Mouse (Mus musculus) liver, adult 2 months (tissue): Measurements from ENCODE around the gene Dmrt1. TPM values are rescaled to one million over a fixed set of nuclear protein-coding genes. Genes with fewer than 3 reads are reported as not detected.
"Not testable (repeated sequence)": the region's sequence is repeated elsewhere in the genome, so short reads cannot be mapped to it uniquely, and the experiment has no call there.

Source experiments
- DNase-seq: peaks from one replicate; pipeline ENCODE4 v3.0.0-alpha.2; 2011; ENCODE audit warnings: low read depth, low spot score; ENCODE audit errors: extremely low read depth
- H3K27ac ChIP-seq: fragments of 200-500 bp; replicated peaks from 2 replicates; pipeline ENCODE4 v1.5.1; 2012; ENCODE audit warnings: low read depth, mild to moderate bottlenecking, control low read depth, inconsistent platforms, low read length; ENCODE audit not compliant: insufficient read depth
- H3K27me3 ChIP-seq: fragments of 200-500 bp; 2 replicates; pipeline ENCODE4 v1.6.1; 2012; ENCODE audit warnings: mild to moderate bottlenecking, moderate library complexity, low read length, inconsistent platforms; ENCODE audit not compliant: control insufficient read depth, insufficient read depth
- H3K36me3 ChIP-seq: fragments of 200-500 bp; 2 replicates; pipeline ENCODE4 v1.6.1; 2012; ENCODE audit warnings: low read length, inconsistent platforms; ENCODE audit not compliant: control insufficient read depth, insufficient read depth
- H3K4me1 ChIP-seq: fragments of 200-500 bp; 2 replicates; pipeline ENCODE4 v1.6.1; 2011; ENCODE audit warnings: low read length; ENCODE audit not compliant: control insufficient read depth, insufficient read depth
- H3K4me3 ChIP-seq: fragments of 200-500 bp; 2 replicates; pipeline ENCODE4 v1.5.1; 2011; ENCODE audit warnings: low read depth, mild to moderate bottlenecking, control low read depth, low read length, moderate library complexity; ENCODE audit not compliant: insufficient read depth
- H3K79me2 ChIP-seq: fragments of 200-500 bp; 2 replicates; pipeline ENCODE4 v1.6.1; 2012; ENCODE audit warnings: inconsistent platforms, mild to moderate bottlenecking, low read length, moderate library complexity; ENCODE audit not compliant: control insufficient read depth, insufficient read depth
- H3K9ac ChIP-seq: fragments of 200-500 bp; 2 replicates; pipeline ENCODE4 v1.6.1; 2012; ENCODE audit warnings: low read depth, mild to moderate bottlenecking, control low read depth, inconsistent platforms, low read length
- CTCF ChIP-seq: fragments of 200-500 bp; IDR thresholded peaks from 2 replicates; pipeline ENCODE4 v1.5.1; 2011; ENCODE audit warnings: low read depth, low read length, control low read depth
- POLR2A ChIP-seq: fragments of 200-500 bp; IDR thresholded peaks from 2 replicates; pipeline ENCODE4 v1.6.1; 2011; ENCODE audit warnings: low read length, control low read depth; ENCODE audit not compliant: insufficient read depth; ENCODE audit errors: extremely low read depth
- WGBS: fragments of 180-500 bp; shearing (Covaris S2); methylation state at CpG from one replicate; pipeline ENCODE4 v1.1.7; 2018; 5-methylcytosine and 5-hydroxymethylcytosine counted together
- polyA plus RNA-seq: library from polyadenylated mRNA; depleted of rRNA; stranded (reverse); fragments of >200 nt; gene quantifications from 2 replicates; pipeline ENCODE4 v1.2.3, GENCODE M21; 2012; rRNA removed
- total RNA-seq: library from RNA; depleted of rRNA; stranded (reverse); fragments of >200 nt; gene quantifications from 2 replicates; pipeline ENCODE4 v1.2.3, GENCODE M21; 2014; rRNA removed

Gene Dmrt1
- total RNA-seq (not detected in 2 replicates), polyA plus RNA-seq (not detected in 2 replicates)

GRCm38 (mm10) chr19:25505360-25506196, at the start of gene Dmrt1:
Gene Dmrt1 (plus strand): TSS chr19:25505618.
- no peaks in the 10 kb centered on the region for H3K4me1 ChIP-seq
- H3K36me3 ChIP-seq: no peaks in the 10 kb centered on the region
- TF ChIP-seq CTCF: no peak
- no peak for TF ChIP-seq POLR2A
- WGBS: 2% methylated on average over 64 of the region's 64 CpGs
- DNase-seq: no peak
- no peak within 1 kb of the TSS for H3K27ac ChIP-seq
- H3K9ac ChIP-seq: no peak within 1 kb of the TSS
- H3K79me2 ChIP-seq: no peaks in the 10 kb centered on the region
- H3K4me3 ChIP-seq: no peak within 1 kb of the TSS
- peaks cover 13% of the 10 kb centered on the region for H3K27me3 ChIP-seq

- Histone ChIP-seq H3K36me3 (no peaks in the 10 kb centered on the region), H3K4me1 (no peaks in the 10 kb centered on the region), H3K9ac (no peak overlapping the region), H3K27me3 (no peaks in the 10 kb centered on the region), H3K27ac (no peak overlapping the region), H3K4me3 (no peak overlapping the region), H3K79me2 (no peaks in the 10 kb centered on the region)
- no peak for TF ChIP-seq POLR2A
- no peak for DNase-seq
- WGBS: 76% methylated on average over 8 of the region's 8 CpGs
Observed at GRCm38 (mm10) chr19:25460760-25461159, 44.7 kb upstream of the Dmrt1 start.

GRCm38 (mm10) chr19:25461553-25462320, 43.7 kb upstream of the Dmrt1 start:
- Histone ChIP-seq H3K36me3 (no peaks in the 10 kb centered on the region), H3K4me3 (no peak overlapping the region), H3K79me2 (no peaks in the 10 kb centered on the region), H3K9ac (no peak overlapping the region), H3K27me3 (no peaks in the 10 kb centered on the region), H3K27ac (no peak overlapping the region), H3K4me1 (no peaks in the 10 kb centered on the region)
- DNase-seq: no peak
- TF ChIP-seq POLR2A (no peak), CTCF (no peak)
- WGBS: 81% methylated on average over 20 of the region's 20 CpGs

- H3K79me2 ChIP-seq, H3K27me3 ChIP-seq, H3K9ac ChIP-seq, H3K36me3 ChIP-seq, H3K4me1 ChIP-seq, DNase-seq, H3K4me3 ChIP-seq, H3K27ac ChIP-seq: not testable (repeated sequence)
- TF ChIP-seq CTCF: peak; percentile 61
- WGBS: 64% methylated on average over 4 of the region's 4 CpGs
Observed at GRCm38 (mm10) chr19:25475806-25476205, 29.6 kb upstream of the Dmrt1 start.

GRCm38 (mm10) chr19:25479152-25479669, 26.2 kb upstream of the Dmrt1 start:
- no peak for DNase-seq
- H3K79me2 ChIP-seq: no peaks in the 10 kb centered on the region
- peaks cover 2% of the 10 kb centered on the region; the same call in 1 of the 2 replicates for H3K4me1 ChIP-seq
- no peak overlapping the region for H3K4me3 ChIP-seq
- H3K36me3 ChIP-seq: no peaks in the 10 kb centered on the region
- H3K9ac ChIP-seq: no peak overlapping the region
- H3K27ac ChIP-seq: no peak overlapping the region
- TF ChIP-seq CTCF: no peak
- TF ChIP-seq POLR2A: no peak
- no peaks in the 10 kb centered on the region for H3K27me3 ChIP-seq
- WGBS: 95% methylated on average over 5 of the region's 5 CpGs
